Mouse (Mus musculus) layer of hippocampus, adult 2 months (tissue): ENCODE results near the gene Sbno2. TPM values are rescaled to one million over a fixed set of nuclear protein-coding genes. Genes with fewer than 3 reads are reported as not detected.

Source experiments
- DNase-seq, 2 experiments: peaks; one replicate each; pipeline ENCODE4 v3.0.0; 2022; ENCODE audit warnings: low spot score in 2 of 2
- H3K27ac ChIP-seq: fragments of 200-600 bp; 2 replicates; pipeline ENCODE4 v1.8.1; 2022
- H3K4me3 ChIP-seq: fragments of 200-600 bp; 2 replicates; pipeline ENCODE4 v1.8.1; 2022; ENCODE audit warnings: mild to moderate bottlenecking
- CTCF ChIP-seq: fragments of 200-600 bp; conservative IDR thresholded peaks from 2 replicates; pipeline ENCODE4 v1.8.1; 2022; ENCODE audit warnings: antibody characterized with exemption, mild to moderate bottlenecking, moderate library complexity
- total RNA-seq, 2 experiments: library from RNA; stranded (reverse); gene quantifications; 2 replicates each; pipeline ENCODE4 v1.2.3; 2021

Gene Sbno2
- total RNA-seq, 2 experiments from 2014 or later, result 22.4 to 23.4 TPM

- no peak overlapping the region for H3K4me3 ChIP-seq
- TF ChIP-seq CTCF, result no peak
- peak overlapping the region; percentile 99 for H3K27ac ChIP-seq
- DNase-seq, result no peak
Observed at GRCm38 (mm10) chr10:80139975-80140665, 34.7 kb upstream of the Sbno2 start.

- peak overlapping the region; percentile 80 for H3K4me3 ChIP-seq
- no peak for DNase-seq
- no peak for TF ChIP-seq CTCF
- peak overlapping the region; percentile 99 for H3K27ac ChIP-seq
Observed at GRCm38 (mm10) chr10:80139439-80139775, 34.0 kb upstream of the Sbno2 start.

GRCm38 (mm10) chr10:80138553-80139438, 33.4 kb upstream of the Sbno2 start, which contains the start of gene Atp5d:
TSS of gene Atp5d (plus strand) at chr10:80138632.
- peak in 1 of 2 experiments; percentile 72 for DNase-seq
- peak within 1 kb of the TSS; percentile 80 for H3K4me3 ChIP-seq
- H3K27ac ChIP-seq, result peak within 1 kb of the TSS; percentile 99
- TF ChIP-seq CTCF, result no peak

GRCm38 (mm10) chr10:80137626-80138552, 32.5 kb upstream of the Sbno2 start:
- Histone ChIP-seq H3K27ac (peak overlapping the region; percentile 99), H3K4me3 (peak overlapping the region; percentile 80)
- DNase-seq, result no peak
- TF ChIP-seq CTCF, result no peak

- TF ChIP-seq CTCF, result no peak
- no peak for DNase-seq
- Histone ChIP-seq H3K4me3 (peak overlapping the region; percentile 60), H3K27ac (peak overlapping the region; percentile 99)
Observed at GRCm38 (mm10) chr10:80136952-80137625, 31.7 kb upstream of the Sbno2 start.

GRCm38 (mm10) chr10:80136179-80136951, 31.0 kb upstream of the Sbno2 start:
- no peak for TF ChIP-seq CTCF
- Histone ChIP-seq H3K4me3 (peak overlapping the region; percentile 60), H3K27ac (peak overlapping the region; percentile 99)
- no peak for DNase-seq

- TF ChIP-seq CTCF, result no peak
- Histone ChIP-seq H3K27ac (peak overlapping the region; percentile 18; the same call in 1 of the 2 replicates), H3K4me3 (no peak overlapping the region)
- DNase-seq, result no peak
Observed at GRCm38 (mm10) chr10:80135641-80136040, 30.3 kb upstream of the Sbno2 start.

GRCm38 (mm10) chr10:80135161-80135560, 29.8 kb upstream of the Sbno2 start:
- DNase-seq, result no peak
- H3K4me3 ChIP-seq, result no peak overlapping the region
- peak overlapping the region; percentile 18; the same call in 1 of the 2 replicates for H3K27ac ChIP-seq
- no peak for TF ChIP-seq CTCF

- Histone ChIP-seq H3K27ac (peak overlapping the region; percentile 61; the same call in 1 of the 2 replicates), H3K4me3 (no peak overlapping the region)
- DNase-seq, result no peak
- no peak for TF ChIP-seq CTCF
Observed at GRCm38 (mm10) chr10:80134421-80134820, 29.1 kb upstream of the Sbno2 start.

GRCm38 (mm10) chr10:80133226-80133849, 28.0 kb upstream of the Sbno2 start:
- Histone ChIP-seq H3K4me3 (no peak overlapping the region), H3K27ac (peak overlapping the region; percentile 61)
- peak; percentile 45 for TF ChIP-seq CTCF
- no peak for DNase-seq

- DNase-seq, result no peak
- Histone ChIP-seq H3K27ac (peak overlapping the region; percentile 61), H3K4me3 (no peak overlapping the region)
- TF ChIP-seq CTCF, result no peak
Observed at GRCm38 (mm10) chr10:80131952-80132350, 26.6 kb upstream of the Sbno2 start.
